Mouse (Mus musculus): ENCODE results near the gene Smoc1.

Smoc1 gene

DNA sequence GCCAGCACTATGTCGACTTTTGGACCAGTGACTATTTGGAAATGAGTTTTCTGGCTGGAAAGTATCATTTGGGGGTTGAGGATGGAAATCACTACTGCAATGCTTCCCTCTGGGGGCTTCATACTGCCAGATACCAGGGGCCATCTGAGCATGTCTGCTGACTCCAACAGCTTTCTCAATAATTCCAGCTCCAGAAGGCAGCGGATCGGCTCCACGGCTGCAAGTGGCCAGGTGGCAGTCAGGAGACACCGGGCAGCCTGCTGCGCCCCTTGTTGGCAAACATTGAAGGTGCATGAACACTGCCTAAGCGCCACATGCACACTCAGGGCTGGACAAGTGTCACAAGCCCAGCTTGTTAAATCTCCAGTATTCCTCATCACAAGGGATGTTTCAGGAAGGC lies 2.2 kb upstream of the Smoc1 start:
- WGBS: 79% methylated on average over 7 of the region's 7 CpGs

DNA sequence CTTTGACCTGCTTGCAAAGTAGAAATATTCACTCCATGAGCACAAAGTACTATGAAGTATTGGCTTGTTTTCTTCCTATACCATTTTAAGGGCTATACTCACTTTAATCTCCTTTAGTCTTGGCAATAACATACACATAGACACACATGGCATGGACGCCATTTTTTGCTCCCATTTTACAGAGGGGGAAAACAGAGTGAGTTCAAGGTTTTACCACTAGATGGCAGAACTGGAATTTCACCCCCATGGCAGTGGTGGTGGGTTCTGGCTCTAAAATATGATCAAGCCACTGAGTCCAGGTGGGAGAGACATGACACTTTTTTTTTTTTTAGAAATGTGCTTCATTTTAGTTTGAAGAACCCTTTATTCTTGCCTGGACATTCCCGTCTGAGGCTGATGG lies 1.6 kb upstream of the Smoc1 start:
- WGBS: 72% methylated on average over 2 of the region's 2 CpGs

DNA sequence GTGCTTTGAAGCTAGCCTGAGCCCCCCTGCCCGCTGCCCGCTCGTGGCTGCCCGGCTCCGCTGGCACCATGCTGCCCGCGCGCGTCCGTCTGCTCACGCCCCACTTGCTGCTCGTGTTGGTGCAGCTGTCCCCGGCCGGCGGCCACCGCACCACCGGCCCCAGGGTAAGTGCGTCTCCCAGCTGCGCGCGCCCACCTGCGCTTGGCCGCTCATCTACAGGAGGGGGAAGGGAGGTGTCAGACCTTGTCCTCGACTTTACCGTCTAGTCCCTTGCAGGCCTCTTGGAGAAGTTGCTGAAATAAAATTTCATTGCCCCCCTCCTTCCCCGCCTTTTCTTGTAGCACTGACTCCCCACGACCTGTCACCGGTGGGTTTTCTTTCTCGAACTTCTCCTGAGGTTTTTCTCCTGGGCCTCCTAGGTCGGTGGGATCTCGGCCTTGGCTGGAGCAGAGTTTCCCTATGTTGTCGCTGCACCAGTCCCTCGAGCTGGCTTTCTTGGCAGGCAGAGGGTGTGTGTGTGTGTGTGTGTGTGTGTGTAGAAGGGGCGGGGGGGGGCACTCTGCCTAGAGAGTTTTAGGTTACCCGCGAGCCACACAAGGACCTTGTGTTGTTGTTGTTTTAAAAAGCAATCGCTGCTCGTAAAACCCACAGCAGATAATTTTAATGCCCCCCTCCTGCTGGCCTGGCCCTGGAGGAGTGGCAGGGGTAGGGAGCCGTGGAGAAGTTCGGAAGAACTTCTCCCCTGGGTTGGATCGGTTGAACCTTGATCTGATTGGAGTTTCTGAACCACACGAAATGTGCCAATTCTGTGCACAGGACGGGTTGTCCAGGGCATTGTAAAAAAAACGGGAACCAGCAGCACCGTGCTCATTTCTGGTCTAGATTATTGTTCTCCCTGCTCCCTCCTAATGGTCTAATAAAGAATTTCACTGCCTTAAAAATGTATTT lies 661 bp downstream of the Smoc1 start:
- WGBS: 13% methylated on average over 45 of the region's 45 CpGs

DNA sequence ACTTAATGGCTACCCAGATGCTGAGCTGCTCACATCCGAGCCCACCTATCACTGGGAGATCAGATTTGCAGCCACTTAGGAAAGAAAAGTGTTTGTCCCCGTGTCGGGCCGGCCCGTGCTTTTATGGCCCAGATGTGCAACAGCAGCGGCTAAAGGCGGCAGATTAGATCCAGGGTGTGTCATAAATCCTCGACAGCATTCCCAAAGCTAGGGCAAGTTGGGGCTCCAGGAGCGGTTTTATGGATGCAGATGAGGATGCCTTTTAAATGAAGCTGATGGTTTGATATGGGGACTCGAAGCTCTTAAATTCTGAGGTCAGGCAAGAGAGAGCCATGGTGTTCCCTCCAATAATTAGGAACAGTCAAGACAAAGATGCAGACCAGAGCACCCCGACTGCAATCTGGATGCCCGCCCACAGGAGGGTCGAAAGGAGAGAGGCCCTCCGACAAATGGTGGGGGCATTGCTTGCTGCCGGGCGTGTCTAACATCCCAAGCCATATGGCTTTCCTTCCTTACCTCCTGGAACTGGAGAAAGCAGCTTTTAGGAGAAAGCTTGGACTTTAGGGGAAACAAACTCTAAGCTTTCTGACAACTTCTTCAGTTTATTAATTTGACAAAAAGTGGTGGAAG lies 1.8 kb downstream of the Smoc1 start:
- WGBS: 69% methylated on average over 16 of the region's 16 CpGs

DNA sequence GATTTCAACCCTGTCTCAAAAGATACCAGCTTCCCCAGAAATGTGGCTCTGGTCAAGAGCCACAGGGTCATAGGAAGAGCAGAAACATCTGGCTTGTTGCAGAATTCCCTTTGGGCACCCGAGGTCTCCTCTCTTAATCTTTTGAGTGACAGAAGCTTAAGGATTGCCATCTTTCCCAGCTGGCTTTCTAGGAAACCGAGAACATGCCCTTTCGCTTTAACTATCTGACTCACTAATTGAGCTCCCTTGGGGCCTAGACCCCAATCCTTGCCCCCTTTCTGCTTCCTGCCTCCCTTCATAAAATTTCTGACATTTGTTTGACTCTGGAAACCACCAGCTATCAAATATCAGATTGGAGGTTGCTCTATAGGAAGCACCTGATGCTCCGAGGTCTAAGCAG lies 3.1 kb downstream of the Smoc1 start:
- WGBS: 75% methylated on average over 4 of the region's 4 CpGs

DNA sequence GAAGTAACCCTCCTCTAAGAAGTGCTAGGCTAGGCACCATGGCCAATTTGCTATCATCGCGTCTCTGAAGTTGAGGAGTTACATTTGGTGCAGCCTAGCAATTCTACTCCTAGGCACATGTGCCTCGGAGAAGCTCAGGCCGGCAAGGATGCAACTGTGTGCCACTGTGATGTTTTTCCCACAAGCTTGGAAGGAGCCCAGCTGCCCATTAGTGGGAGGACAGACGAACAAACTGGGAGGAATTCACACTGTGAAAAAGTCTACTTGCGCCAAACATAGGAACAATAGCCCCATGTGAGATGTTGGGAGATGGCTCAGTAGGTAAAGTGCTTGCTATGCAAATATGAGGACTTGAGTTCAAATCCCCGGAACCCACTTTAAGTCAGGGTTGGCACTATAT lies 5.0 kb downstream of the Smoc1 start:
- WGBS: 65% methylated on average over 7 of the region's 7 CpGs

DNA sequence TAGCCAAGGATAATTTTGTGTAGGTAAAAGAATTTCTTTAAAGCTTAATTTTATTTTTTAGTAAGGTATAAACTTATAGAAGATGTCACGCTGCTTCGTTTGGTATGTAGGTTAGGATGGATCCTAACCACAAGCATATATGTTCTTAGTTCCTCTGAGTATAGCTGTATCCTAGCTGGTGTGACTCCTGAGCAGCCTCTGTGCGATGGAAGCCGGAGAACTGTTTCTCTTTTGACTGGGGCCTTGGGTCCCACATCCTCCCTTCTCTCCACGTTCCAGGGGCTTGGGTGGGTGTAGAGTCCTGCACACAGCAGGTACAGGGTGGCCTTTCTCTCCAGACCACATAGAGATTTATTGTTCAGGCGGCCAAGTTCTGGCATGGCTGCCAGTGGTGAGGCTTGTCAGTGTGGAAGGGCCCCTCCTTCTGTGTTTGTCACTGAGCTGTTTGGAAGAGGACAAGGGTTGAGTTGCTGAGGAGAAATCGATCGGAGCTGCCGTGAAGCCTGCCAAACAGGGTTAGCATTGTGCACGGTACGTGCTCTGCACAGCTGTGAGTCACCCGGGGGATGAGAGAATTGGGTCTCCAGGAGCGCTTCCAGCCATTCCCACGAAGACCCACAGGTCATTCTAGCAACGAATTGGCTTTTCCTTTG lies 6.9 kb downstream of the Smoc1 start:
- WGBS: 63% methylated on average over 15 of the region's 15 CpGs

DNA sequence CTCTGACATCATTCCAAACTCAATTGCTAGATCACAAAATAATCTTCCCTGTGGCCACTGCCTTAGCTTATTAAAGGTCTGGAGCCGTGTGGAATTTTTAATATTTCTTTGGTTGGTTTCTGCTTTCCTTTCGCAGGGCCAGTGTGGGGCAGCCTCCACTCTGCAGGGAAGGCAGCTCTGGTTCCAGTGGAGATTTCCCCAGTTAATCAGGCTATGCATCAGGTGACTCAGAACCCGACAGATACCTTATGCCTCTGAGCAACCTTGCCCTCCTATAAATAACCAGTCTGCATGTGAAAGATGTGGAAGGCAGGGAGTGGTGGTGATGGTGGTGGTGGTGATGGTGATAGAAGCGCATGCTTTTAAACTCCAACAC lies 7.4 kb downstream of the Smoc1 start:
- WGBS: 78% methylated on average over 4 of the region's 4 CpGs

DNA sequence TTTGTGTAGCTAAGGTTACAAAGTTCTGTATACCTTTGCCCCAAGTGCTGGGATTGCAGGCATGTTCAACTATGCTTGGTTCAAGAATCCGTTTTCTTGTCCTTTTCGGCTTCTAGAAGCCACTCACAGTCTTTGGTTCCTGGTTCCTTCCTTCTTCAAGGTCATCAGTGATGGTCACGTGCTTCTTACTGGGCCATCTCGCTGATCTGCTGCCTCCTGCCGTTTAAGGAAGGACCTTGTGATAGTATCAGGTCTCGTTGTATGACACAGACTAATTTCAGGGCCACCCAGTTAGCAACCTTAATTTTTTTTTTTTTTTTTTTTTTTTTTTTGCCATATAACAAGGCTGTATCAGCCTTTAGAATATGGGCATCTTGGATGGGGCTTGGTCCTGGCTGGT lies 9.2 kb downstream of the Smoc1 start:
- WGBS: 93% methylated on average over 6 of the region's 6 CpGs

DNA sequence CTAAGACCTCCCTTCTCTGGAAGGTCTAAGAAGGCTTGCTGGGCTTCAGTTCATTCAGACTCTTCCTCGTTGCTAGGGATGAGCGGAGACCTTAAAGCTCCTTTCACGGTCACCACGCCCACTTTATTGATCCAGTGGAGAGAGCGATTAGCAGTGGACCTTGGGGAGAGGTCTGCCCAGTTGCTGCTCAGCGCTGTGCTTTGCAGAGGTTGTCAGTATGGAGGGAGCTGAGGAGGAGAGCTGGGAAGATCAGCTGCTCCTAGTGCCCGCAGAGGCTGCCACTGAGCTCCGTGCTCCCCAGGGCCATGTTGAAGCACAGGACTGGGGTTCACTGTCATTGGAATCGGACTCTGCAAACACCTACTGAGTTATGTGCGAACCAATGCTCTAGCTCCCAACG lies 17.0 kb downstream of the Smoc1 start:
- whole genome bisulfite sequencing: 59% methylated on average over 11 of the region's 11 CpGs

DNA sequence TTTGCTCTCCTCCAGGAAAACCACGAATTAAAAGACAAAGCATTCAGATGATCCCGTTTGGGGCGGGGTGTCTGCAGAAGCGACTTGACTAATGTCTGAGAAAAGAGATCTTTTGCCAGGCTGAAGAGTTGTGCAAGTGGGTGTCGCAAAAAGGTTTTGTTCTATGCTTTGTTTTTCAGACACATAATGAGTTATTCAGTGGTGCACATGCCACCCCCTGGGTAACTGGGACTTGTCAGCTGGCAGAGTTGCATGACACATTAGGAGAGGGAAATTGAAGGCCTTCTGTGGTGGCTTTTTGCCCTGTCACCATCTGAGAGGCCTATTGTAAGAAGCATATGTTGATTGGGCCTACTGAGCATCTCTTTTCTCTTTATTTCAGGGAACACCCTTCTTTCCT lies 20.3 kb downstream of the Smoc1 start:
- 68% methylated on average over 5 of the region's 5 CpGs for WGBS

DNA sequence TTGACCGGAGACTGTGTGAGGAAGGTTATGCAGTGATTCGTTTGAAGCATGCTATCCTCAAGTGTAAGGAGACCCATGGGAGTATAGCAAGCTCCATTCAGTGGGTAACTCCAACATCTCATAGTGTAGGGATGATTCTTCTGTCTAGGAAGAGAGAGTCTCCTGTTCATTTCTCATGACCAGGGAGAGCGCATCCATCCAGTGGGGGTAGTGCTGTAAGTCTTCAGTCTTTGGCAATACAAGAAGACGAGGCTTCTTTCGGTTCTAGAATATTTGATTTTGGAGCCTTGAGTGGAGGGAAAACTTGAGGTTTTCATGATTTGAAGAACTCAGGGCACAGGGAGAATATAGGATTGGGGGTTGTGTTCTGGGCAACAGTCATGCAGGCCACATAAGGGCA lies 23.1 kb downstream of the Smoc1 start:
- WGBS: 96% methylated on average over 5 of the region's 5 CpGs

DNA sequence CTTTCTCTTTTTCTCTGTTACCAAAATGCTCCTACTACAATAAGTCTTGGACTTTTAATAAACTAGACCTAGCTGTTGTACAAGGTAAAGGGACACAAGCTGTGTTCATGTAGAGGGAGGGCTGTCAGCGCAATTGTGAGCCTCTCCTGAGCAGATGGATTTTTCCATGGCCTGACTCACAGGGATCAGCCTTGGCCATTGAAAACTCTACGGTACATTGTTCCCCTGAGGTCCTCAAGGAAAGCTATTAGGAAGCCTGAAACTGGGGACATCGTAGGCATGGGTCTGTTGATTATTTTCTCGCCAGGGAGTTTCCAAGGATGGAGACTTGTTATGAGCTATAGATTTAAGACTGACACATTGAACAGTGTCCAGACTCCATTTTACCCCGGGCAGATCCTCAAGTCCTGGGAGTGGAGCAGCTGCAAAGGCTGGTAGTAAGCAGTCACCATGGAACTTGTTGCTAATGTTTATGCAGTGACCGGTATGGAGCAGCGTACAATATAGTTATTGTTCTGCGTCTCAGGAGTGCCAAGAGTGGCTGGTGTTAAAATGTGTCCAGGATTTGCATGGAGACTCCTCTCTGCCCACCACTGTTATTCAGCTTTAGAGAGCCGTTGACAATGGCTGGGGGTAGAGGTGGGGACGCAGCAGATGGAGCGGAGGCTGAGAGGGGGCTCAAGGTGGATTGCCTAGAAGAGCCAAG lies 28.5 kb downstream of the Smoc1 start:
- WGBS: 53% methylated on average over 11 of the region's 11 CpGs

DNA sequence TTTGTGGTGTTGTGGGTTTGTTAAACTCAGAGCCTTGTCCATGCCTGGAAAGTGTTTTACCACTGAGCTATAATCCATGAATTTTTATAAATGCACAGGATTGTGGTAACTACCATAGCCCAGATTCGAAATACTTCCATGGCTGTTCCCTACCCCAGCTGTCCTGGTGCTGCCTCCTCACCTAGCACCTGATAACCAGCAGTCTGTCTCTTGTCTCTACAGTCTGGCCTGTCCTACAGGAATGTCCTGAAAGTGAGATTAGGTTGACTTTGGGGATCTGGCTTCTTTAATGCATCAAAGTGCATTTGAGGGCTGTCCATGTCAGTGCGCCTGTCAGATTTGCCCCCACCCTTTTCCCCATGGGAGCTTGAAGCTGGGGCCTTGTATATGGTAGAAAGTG lies 29.2 kb downstream of the Smoc1 start:
- WGBS: 96% methylated on average over 2 of the region's 2 CpGs

DNA sequence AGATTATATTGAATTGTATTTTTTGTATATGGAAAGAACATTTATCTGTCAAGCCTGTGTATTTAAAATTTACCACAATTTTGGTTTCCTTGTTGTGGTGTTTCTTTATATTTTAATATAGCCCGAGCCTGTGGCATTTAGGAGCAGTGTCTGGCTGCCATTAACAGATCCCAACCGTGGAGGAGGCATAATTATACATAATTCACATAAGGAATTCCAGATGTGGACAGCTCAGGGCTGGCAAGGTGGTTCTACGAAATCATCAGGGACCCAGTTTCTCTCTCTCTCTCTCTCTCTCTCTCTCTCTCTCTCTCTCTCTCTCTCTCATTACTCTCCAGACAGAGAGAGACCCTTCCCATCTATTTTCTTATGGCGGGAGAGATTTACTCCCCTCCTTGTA lies 31.0 kb downstream of the Smoc1 start:
- 73% methylated on average over 4 of the region's 4 CpGs for WGBS

DNA sequence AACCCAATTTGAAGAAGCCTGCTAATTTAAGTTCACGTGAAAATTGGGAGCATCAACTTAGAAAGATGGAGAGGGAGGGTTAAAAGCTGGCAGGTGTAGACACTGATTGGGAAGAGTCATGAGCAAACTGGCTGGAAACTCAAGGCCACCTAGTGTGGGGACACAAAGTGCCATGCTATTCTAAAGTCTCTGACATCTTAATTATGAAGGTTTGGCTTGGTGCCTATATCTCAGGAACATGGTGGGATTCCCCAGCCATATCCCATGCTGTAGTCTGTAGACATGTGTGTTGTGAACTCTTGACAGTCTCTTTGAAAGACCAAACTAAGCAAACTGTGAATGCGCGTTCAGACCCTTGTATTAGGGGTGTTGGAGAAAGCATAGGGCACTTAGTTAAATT lies 32.0 kb downstream of the Smoc1 start:
- 94% methylated on average over 3 of the region's 3 CpGs for WGBS

DNA sequence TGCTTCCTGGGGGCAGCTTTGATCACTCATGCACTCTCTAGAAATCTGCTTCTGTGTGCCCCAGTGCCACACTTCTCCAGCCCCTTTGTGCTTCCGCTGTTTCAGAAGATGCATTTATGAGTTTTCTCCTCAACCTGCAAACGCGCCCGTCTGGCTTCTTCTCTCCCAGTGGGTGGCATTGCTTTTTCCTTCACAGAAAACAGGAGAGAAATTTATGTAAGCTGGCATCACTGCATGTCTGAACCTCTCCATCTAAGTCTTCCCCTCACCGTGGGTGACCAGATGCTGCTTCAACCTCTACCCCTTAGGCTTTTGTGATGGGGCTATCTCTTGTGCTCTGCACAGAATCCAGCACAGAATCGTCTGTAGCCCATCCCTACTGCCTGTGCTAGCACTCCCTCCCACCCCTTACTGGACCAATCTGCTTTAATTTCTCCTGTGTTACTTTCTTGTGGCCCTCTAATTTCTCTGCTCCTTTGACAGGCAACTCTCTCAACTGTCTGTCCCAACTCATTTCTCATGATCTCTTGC lies 35.3 kb downstream of the Smoc1 start:
- 53% methylated on average over 6 of the region's 6 CpGs for WGBS

DNA sequence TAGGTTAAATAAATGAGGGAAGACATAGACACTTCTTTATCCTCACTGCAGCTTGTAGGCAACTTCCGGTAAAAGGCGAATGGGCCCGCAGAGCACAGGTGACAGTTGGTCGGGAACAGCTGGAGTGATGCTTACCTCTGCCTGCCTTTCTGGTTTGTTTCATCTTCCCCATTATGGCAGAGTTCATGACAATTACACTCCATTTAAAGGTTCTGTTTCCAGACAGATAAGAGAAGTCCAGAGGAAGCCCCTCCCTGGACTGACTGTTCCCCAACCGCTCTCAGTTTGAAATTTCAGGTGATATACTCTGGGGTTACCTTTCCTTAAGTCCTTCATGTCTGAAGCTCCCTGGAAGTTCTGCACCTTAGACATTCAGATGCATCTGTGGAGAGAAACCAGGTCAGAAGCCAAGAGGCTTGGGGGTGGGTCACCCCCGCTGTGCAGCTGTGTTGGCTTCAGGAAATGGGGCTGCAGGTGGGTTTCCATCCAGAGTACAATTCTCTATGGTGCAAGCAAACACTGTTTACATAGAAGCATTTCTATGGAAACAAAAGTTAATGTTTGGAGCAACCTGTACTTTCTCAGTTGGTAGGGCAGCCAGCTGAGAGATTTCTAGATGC lies 36.8 kb downstream of the Smoc1 start:
- 90% methylated on average over 6 of the region's 6 CpGs for WGBS

DNA sequence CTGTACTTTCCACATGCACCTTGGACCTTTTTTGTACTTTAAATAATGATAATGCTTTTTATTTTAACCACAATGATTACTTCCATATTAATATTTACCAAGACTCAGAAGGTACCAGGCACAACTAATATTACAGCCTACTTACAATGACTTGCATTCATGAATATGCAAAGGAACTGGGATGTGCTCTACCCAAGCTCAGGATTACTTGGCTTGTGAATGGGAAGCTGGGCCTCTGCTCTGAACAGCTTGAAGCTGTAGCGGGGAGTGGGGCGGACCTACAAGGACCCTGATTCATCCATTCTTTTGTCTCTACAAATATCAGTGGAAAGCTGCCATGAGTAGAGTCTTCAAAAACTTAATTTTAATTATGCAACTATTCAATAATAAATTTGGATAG lies 47.5 kb downstream of the Smoc1 start:
- WGBS: 70% methylated on average over 2 of the region's 2 CpGs

DNA sequence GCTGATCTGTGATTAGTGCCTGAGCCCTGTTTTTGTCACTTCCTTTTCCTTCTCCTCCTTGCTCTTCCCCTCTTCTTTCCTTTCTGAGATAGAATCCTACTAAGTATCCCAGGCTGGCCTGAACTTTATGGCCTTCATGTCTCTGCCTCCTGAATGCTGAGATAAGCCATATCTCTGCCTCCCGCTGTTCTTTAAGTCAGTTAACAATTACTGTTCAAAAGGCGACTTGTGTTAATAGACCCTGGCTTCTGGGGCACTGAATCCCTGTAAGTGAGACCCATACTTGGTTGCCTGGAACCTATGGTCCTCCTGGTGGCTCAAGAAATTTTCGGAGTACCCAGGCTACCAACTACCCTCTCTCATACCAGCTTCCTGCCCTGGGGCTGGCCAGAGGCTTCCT lies 48.3 kb downstream of the Smoc1 start:
- WGBS: 95% methylated on average over 3 of the region's 3 CpGs

DNA sequence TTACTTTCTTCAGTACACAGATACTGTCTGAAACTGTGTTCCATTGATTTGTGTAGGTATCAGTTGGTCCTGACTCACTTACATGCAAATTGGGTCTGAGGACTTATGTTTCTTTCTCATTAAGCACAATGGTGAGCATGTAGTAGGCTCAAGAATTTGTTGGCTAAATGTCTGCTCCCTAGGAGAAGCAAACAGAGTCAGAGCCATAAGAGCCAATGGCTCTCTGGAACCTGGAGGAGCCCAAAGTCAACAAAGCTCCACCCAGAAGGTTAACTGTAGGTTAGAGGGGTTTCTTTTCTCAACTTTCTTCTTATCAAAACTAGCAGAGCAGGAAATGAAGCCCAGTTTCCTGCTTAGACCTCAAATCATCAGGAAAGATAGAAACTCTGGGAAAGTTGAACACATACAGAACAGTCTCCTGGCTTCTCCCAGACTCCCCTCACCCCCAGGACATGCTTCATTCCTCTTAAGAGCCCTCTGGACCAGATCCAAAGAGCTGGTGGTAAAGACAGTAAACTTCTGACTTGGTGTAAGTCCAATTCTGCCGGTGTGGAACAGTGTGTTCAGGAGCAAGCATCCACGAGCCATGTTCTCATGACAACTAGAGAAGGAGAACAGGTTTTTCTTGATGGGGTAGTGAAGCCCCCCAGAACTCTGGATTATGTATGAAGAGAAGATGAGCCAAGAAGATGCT lies 51.5 kb downstream of the Smoc1 start:
- 73% methylated on average over 2 of the region's 2 CpGs for WGBS
